Mouse (Mus musculus): ENCODE data around the gene Rsph3b.
"Not testable (repeated sequence)": the region's sequence is repeated elsewhere in the genome, so short reads cannot be mapped to it uniquely, and the experiment has no call there.

The Rsph3b gene

GRCm38 (mm10) chr17:6959543-6960259 is 11.2 kb upstream of the Rsph3b start:
- not testable (repeated sequence) for DNase-seq (ENCODE audit: low spot score in 2 of 2)

GRCm38 (mm10) chr17:6958881-6959280 is 10.4 kb upstream of the Rsph3b start:
- not testable (repeated sequence) for DNase-seq (ENCODE audit: low spot score in 2 of 2)

- not testable (repeated sequence) for DNase-seq (ENCODE audit: low spot score in 2 of 2)
These were observed 317 bp upstream of the Rsph3b start for GRCm38 (mm10) chr17:6948769-6949228.

GRCm38 (mm10) chr17:6947637-6947983 is 872 bp downstream of the Rsph3b start:
- not testable (repeated sequence) for DNase-seq (ENCODE audit: low spot score in 2 of 2)

GRCm38 (mm10) chr17:6942560-6942959 is 5.9 kb downstream of the Rsph3b start:
- DNase-seq (ENCODE audit: low spot score in 2 of 2): not testable (repeated sequence)

GRCm38 (mm10) chr17:6931625-6932024 is 16.9 kb downstream of the Rsph3b start:
- not testable (repeated sequence) for DNase-seq (ENCODE audit: low spot score in 2 of 2)

GRCm38 (mm10) chr17:6920351-6920894 is 28.1 kb downstream of the Rsph3b start:
- not testable (repeated sequence) for DNase-seq (ENCODE audit: low spot score in 2 of 2)

GRCm38 (mm10) chr17:6919388-6919787 is 29.1 kb downstream of the Rsph3b start:
- DNase-seq (ENCODE audit: low spot score in 2 of 2): not testable (repeated sequence)

- DNase-seq (ENCODE audit: low spot score in 2 of 2): not testable (repeated sequence)
These were observed 33.2 kb downstream of the Rsph3b start for GRCm38 (mm10) chr17:6915282-6915681.

GRCm38 (mm10) chr17:6914066-6914465 is 34.4 kb downstream of the Rsph3b start:
- DNase-seq (ENCODE audit: low spot score in 2 of 2): not testable (repeated sequence)

- not testable (repeated sequence) for DNase-seq (ENCODE audit: low spot score in 2 of 2)
These were observed 48.1 kb downstream of the Rsph3b start for GRCm38 (mm10) chr17:6900361-6900760.

GRCm38 (mm10) chr17:6897996-6898562 is 50.4 kb downstream of the Rsph3b start:
- not testable (repeated sequence) for DNase-seq (ENCODE audit: low spot score in 2 of 2)

- no peak for DNase-seq (ENCODE audit: low spot score in 2 of 2)
These were observed 51.7 kb downstream of the Rsph3b start for GRCm38 (mm10) chr17:6896756-6897155.

- no peak for DNase-seq (ENCODE audit: low spot score in 2 of 2)
These were observed 55.1 kb downstream of the Rsph3b start for GRCm38 (mm10) chr17:6893332-6893731.

- no peak for DNase-seq (ENCODE audit: low spot score in 2 of 2)
These were observed 56.2 kb downstream of the Rsph3b start for GRCm38 (mm10) chr17:6891966-6892934.

- no peak for DNase-seq (ENCODE audit: low spot score in 2 of 2)
These were observed 62.0 kb downstream of the Rsph3b start for GRCm38 (mm10) chr17:6886445-6886844.

- no peak for DNase-seq (ENCODE audit: low spot score in 2 of 2)
These were observed 64.0 kb downstream of the Rsph3b start for GRCm38 (mm10) chr17:6884531-6884930.

GRCm38 (mm10) chr17:6881306-6881705 is 67.2 kb downstream of the Rsph3b start:
- DNase-seq (ENCODE audit: low spot score in 2 of 2): no peak

GRCm38 (mm10) chr17:6871421-6871820 is 77.1 kb downstream of the Rsph3b start:
- DNase-seq (ENCODE audit: low spot score in 2 of 2): no peak

GRCm38 (mm10) chr17:6868810-6869209 is 79.7 kb downstream of the Rsph3b start:
- DNase-seq (ENCODE audit: low spot score in 2 of 2): no peak

GRCm38 (mm10) chr17:6867740-6868139 is 80.7 kb downstream of the Rsph3b start:
- DNase-seq (ENCODE audit: low spot score in 2 of 2): no peak

GRCm38 (mm10) chr17:6866576-6866975 is 81.9 kb downstream of the Rsph3b start:
- DNase-seq (ENCODE audit: low spot score in 2 of 2): no peak

Measured in cerebellum, postnatal 4 days (tissue).